Mouse (Mus musculus) spleen, adult 2 months (tissue): ENCODE measurements at regions not wholly inside any gene's neighbourhood (a gene's known extent, or its start where the extent isn't known, plus 50 kb on each side); places are given as distances from the start of the nearest gene placed in this dataset.
A peak's percentile ranks its signal among the peaks of the same experiment; 100 is the strongest.

Source experiments
- DNase-seq, 2 experiments: peaks; one replicate each; pipeline versions ENCODE4 v3.0.0 to v3.0.0-alpha.2; 2012 to 2021; ENCODE audit warnings: low spot score in 2 of 2, low read depth in 1 of 2
- H3K27ac ChIP-seq: fragments of 200-500 bp; 2 replicates; pipeline ENCODE4 v1.5.1; 2012; ENCODE audit warnings: low read length, inconsistent platforms; ENCODE audit not compliant: insufficient read depth
- H3K27me3 ChIP-seq: fragments of 200-500 bp; 2 replicates; pipeline ENCODE4 v1.6.1; 2012; ENCODE audit warnings: mild to moderate bottlenecking, moderate library complexity, low read length, inconsistent platforms; ENCODE audit not compliant: control insufficient read depth, insufficient read depth
- H3K36me3 ChIP-seq: fragments of 200-500 bp; 2 replicates; pipeline ENCODE4 v1.6.1; 2012; ENCODE audit warnings: mild to moderate bottlenecking, low read length, inconsistent platforms; ENCODE audit not compliant: control insufficient read depth, insufficient read depth
- H3K4me1 ChIP-seq: fragments of 200-500 bp; 2 replicates; pipeline ENCODE4 v1.6.1; 2011; ENCODE audit warnings: inconsistent platforms; ENCODE audit not compliant: control insufficient read depth, insufficient read depth, insufficient read length
- H3K4me3 ChIP-seq: fragments of 200-500 bp; 2 replicates; pipeline ENCODE4 v1.5.1; 2011; ENCODE audit warnings: mild to moderate bottlenecking, inconsistent platforms; ENCODE audit not compliant: insufficient read depth, insufficient read length; ENCODE audit errors: extremely low read depth
- CTCF ChIP-seq: fragments of 200-500 bp; IDR thresholded peaks from 2 replicates; pipeline ENCODE4 v1.5.1; 2011; ENCODE audit warnings: mild to moderate bottlenecking, inconsistent platforms; ENCODE audit not compliant: insufficient read depth, insufficient read length, insufficient replicate concordance; ENCODE audit errors: extremely low read depth
- POLR2A ChIP-seq: fragments of 200-500 bp; IDR thresholded peaks from 2 replicates; pipeline ENCODE4 v1.6.1; 2011; ENCODE audit warnings: low read depth, low read length, inconsistent platforms
- WGBS: fragments of 180-500 bp; shearing (Covaris S2); methylation state at CpG from one replicate; pipeline ENCODE4 v1.1.7; 2018; 5-methylcytosine and 5-hydroxymethylcytosine counted together

DNA sequence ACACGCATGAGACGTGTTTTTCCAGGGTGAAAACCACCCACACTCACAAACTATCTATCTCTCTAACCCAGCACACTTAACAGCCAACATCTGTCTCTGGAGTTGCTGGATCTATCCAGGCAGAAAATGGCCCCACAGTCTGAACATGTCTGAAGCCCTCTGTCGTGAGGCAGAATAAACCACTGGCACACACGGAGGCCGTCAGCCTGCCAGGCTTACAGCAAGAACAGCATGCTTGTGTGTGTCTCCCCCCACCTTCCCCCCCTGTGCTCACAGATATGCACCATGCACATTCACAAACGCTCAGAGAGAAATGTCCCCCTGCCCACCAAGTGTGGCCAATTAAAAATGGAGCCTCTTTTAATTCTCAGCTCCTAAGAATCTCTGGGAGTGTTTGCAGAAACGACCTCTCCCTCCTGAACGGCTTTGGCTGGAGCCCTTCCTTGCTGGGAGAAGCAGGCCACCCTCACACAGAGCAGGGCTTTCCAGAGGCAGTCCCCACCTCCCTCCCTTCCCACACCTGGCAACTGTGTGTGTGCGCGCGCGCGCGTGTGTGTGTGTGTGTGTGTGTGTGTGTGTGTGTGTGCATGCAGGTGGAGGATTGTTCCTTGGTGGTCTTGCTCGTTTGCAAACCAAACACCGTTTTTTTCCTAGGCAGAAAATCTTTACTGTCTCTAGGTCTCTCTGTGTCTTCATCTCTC is 88.7 kb downstream of the Edn3 start:
- Histone ChIP-seq H3K27me3 (no peaks in the 10 kb centered on the region), H3K36me3 (no peaks in the 10 kb centered on the region), H3K4me1 (no peaks in the 10 kb centered on the region), H3K27ac (no peak overlapping the region), H3K4me3 (no peak overlapping the region)
- no peak for TF ChIP-seq POLR2A
- no peak for TF ChIP-seq CTCF
- 77% methylated on average over 16 of the region's 16 CpGs for WGBS
- DNase-seq: no peak

DNA sequence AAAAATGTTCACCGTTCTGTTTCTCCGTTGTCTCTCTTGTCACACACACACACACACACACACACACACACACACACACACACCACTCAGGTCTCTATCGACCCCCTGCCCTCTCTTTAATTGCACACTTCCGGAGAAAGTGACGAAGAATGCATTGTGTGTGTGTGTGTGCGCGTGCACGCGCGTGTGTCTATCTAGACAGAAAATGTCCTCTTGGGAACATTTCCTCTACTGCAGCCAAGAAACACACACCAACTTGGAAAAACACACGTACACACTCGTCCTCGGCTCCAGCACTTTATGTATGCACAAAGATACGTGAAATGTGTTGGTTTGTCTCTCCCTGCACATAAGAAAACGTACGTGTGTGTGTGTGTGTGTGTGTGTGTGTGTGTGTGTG is 90.4 kb downstream of the Edn3 start:
- no peak overlapping the region for H3K27ac ChIP-seq
- 73% methylated on average over 16 of the region's 16 CpGs for WGBS
- TF ChIP-seq CTCF (no peak), POLR2A (no peak)
- no peaks in the 10 kb centered on the region for H3K4me1 ChIP-seq
- DNase-seq: no peak
- no peak overlapping the region for H3K4me3 ChIP-seq
- H3K27me3 ChIP-seq: no peaks in the 10 kb centered on the region
- H3K36me3 ChIP-seq: no peaks in the 10 kb centered on the region

DNA sequence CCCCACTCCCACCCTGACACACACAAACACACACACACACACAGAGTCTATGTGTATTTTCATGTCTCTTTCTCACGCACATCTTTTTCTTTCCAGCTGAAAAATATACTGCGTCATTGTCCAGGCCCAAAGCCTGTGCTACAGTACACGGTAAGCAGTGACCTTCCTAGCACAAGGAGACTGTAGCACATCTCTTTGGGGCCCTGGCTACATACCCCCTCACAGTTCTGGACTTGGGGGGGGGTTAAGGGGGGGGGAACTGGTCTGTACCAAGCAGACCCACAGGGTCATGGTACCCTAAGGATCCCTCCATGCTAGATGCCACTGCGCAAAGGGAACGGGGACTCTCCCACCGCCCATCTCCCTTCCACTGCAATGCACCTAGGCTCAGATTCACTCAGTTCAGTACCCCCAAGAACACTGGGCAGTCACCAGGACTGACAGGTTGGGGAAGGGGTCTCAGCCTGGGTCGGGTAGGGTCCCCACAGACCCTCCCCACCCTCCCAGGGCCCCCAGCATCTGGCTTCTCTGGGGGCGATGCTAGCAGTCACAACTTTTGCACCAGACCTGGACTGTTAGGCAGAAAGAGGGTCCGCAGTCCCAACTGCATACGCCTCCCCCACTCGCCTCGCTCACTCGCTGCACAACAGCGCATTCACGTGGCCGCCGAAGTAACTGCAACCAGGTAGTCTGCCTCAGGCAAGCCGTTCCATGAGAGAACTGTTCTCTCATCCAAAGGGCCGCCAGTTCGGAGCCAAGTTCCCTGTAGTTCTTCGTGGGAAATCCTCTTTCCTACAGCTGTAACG is 91.3 kb downstream of the Edn3 start:
- H3K4me1 ChIP-seq: no peaks in the 10 kb centered on the region
- DNase-seq: peak in 1 of 2 experiments; percentile 61
- WGBS: 28% methylated on average over 22 of the region's 22 CpGs

DNA sequence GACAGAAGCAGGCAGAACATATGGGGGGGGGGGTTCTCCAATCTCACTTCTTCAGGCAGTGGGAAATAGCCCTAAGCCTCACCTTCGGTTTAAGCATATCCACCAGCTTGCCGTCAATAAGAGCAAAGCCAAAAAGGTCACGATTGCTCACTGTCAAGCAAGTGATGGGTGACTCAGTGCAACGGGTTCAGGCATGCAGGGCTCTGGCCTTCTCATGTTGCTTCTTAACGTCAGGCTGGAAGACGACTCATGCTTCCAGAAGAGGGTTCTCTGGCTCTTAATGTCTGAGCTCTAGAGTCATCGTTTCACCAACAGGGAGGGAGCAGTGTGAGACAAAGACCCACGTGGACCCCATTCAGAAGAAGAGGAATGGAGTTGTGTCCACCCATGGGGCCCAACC is 93.4 kb downstream of the Edn3 start:
- no peak for DNase-seq
- WGBS: 90% methylated on average over 8 of the region's 8 CpGs
- no peak overlapping the region for H3K4me3 ChIP-seq
- no peaks in the 10 kb centered on the region for H3K36me3 ChIP-seq
- H3K27me3 ChIP-seq: no peaks in the 10 kb centered on the region
- no peak for TF ChIP-seq CTCF
- TF ChIP-seq POLR2A: no peak
- H3K4me1 ChIP-seq: peaks cover 8% of the 10 kb centered on the region; the same call in 1 of the 2 replicates
- no peak overlapping the region for H3K27ac ChIP-seq

More for the DNA sequence above, 91.3 kb downstream of the Edn3 start:
- no peak overlapping the region for H3K4me3 ChIP-seq
- TF ChIP-seq POLR2A (no peak), CTCF (peak; percentile 82)
- no peak overlapping the region for H3K27ac ChIP-seq
- H3K27me3 ChIP-seq: no peaks in the 10 kb centered on the region
- no peaks in the 10 kb centered on the region for H3K36me3 ChIP-seq

DNA sequence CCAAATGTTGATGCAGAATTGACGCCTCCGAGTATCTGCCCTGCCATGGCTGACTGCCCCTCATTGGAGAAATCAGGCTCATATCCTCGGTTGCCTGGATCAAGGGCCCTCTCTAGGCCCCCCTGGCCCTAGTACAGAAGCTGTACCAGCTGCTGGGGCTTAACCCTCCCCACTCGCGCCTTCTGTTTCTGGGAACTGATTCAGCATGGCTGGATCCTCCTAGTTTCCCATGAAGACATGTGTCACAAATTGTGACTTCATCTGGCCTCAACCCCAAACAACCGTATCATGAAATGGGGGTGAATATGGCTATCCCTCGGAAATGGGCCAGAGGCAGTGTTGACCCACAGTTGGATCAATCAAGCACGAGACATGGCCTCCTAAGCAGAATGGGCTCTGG is 95.1 kb downstream of the Edn3 start:
- Histone ChIP-seq H3K27me3 (no peaks in the 10 kb centered on the region), H3K4me1 (peaks cover 14% of the 10 kb centered on the region; the same call in 1 of the 2 replicates), H3K27ac (no peak overlapping the region), H3K36me3 (no peaks in the 10 kb centered on the region), H3K4me3 (no peak overlapping the region)
- no peak for DNase-seq
- TF ChIP-seq POLR2A (no peak), CTCF (no peak)
- 88% methylated on average over 8 of the region's 8 CpGs for WGBS

DNA sequence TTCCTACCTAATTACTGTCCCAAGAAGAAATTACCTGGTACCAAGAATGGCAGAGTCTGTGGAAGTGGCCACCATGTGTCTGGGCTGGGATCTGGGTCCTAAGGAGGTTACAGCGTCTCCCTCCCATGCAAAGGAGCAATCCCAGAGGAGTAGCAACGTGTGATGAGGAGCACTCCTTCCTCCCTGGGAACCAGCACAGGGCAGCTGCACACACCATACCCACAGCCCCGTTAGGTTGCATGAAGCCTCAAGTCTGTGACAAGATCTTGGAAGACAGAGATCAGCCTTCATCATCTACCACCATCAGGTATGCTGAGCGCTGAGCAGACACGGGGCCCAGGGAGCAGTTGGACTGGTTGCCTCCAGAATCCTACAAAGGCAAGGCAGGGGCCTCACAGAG is 95.7 kb downstream of the Edn3 start:
- 85% methylated on average over 5 of the region's 5 CpGs for WGBS
- Histone ChIP-seq H3K4me3 (no peak overlapping the region), H3K27ac (no peak overlapping the region), H3K36me3 (no peaks in the 10 kb centered on the region), H3K4me1 (peaks cover 18% of the 10 kb centered on the region; the same call in 1 of the 2 replicates), H3K27me3 (no peaks in the 10 kb centered on the region)
- TF ChIP-seq POLR2A (no peak), CTCF (no peak)
- DNase-seq: no peak
